Mouse (Mus musculus) embryo, embryonic 11.5 days (tissue): ENCODE results near the gene Gls2.
A peak's percentile ranks its signal among the peaks of the same experiment; 100 is the strongest.

ENCODE experiments used
- DNase-seq: peaks from one replicate; pipeline ENCODE4 v3.0.0-alpha.2; 2012; ENCODE audit warnings: low read depth, low spot score

The Gls2 gene

GRCm38 (mm10) chr10:128231697-128232419, 37.6 kb downstream of the Gls2 start, which contains the start of gene Timeless:
TSS of gene Timeless (plus strand) at chr10:128232065.
- DNase-seq = peak; percentile 68

- DNase-seq = peak; percentile 64
Observed at GRCm38 (mm10) chr10:128232420-128232985, 38.2 kb downstream of the Gls2 start.

- no peak for DNase-seq
Observed at GRCm38 (mm10) chr10:128236321-128236720, 42.1 kb downstream of the Gls2 start.

GRCm38 (mm10) chr10:128237807-128238480, 43.7 kb downstream of the Gls2 start:
- no peak for DNase-seq

GRCm38 (mm10) chr10:128239140-128239539, 44.9 kb downstream of the Gls2 start:
- no peak for DNase-seq

GRCm38 (mm10) chr10:128240131-128240530, 45.9 kb downstream of the Gls2 start:
- DNase-seq = no peak

- no peak for DNase-seq
Observed at GRCm38 (mm10) chr10:128243252-128243651, 49.0 kb downstream of the Gls2 start.

- DNase-seq = no peak
Observed at GRCm38 (mm10) chr10:128244121-128244520, 49.9 kb downstream of the Gls2 start.

GRCm38 (mm10) chr10:128247020-128247732, 52.9 kb downstream of the Gls2 start:
- no peak for DNase-seq

- DNase-seq = no peak
Observed at GRCm38 (mm10) chr10:128250565-128250964, 56.3 kb downstream of the Gls2 start.

GRCm38 (mm10) chr10:128253677-128254255, 59.5 kb downstream of the Gls2 start, which contains the start of gene Apon:
TSS of gene Apon (plus strand) at chr10:128254096.
- DNase-seq = no peak

- no peak for DNase-seq
Observed at GRCm38 (mm10) chr10:128255925-128256324, 61.7 kb downstream of the Gls2 start.

- DNase-seq = no peak
Observed at GRCm38 (mm10) chr10:128256328-128256727, 62.1 kb downstream of the Gls2 start.

GRCm38 (mm10) chr10:128258953-128259352, 64.7 kb downstream of the Gls2 start:
- DNase-seq = no peak
